8 mouse cellular contexts compared by ENCODE assay signal in genomic region chr19:55740753-55741438, GRCm38 (mm10). TPM values are rescaled to one million over a fixed set of nuclear protein-coding genes. Genes with fewer than 3 reads are reported as not detected.
DNase-seq lines count a peak whose midpoint lies in the region; ATAC-seq and TF ChIP-seq lines count a peak whose summit lies in the region.

No protein-coding gene starts in this region.

- H3K36me3 ChIP-seq in liver, adult 2 months (ENCODE audit: control insufficient read depth, insufficient read depth, low read length): no peaks in the 10 kb centered on the region
- H3K36me3 ChIP-seq in forebrain, embryonic 15.5 days: no peaks in the 10 kb centered on the region
- H3K36me3 ChIP-seq in limb, embryonic 14.5 days (ENCODE audit: control insufficient read depth, insufficient read depth, low read length): 0 out of 2 replicates have a peak, but pooled peaks cover 3% of the 10 kb centered on the region
- H3K36me3 ChIP-seq in neural tube, embryonic 14.5 days (ENCODE audit: control insufficient read depth, insufficient read depth, low read length): no peaks in the 10 kb centered on the region

- no peaks in the 10 kb centered on the region for H3K9me3 ChIP-seq in forebrain, embryonic 15.5 days
- no peaks in the 10 kb centered on the region for H3K9me3 ChIP-seq in limb, embryonic 14.5 days (ENCODE audit: control insufficient read depth, low read length)
- H3K9me3 ChIP-seq in neural tube, embryonic 14.5 days (ENCODE audit: control insufficient read depth, low read length): no peaks in the 10 kb centered on the region

- peaks cover 4% of the 10 kb centered on the region; the same call in 1 of the 2 replicates for H3K79me2 ChIP-seq in liver, adult 2 months (ENCODE audit: control insufficient read depth, insufficient read depth, low read length)

- H3K4me1 ChIP-seq in liver, adult 2 months (ENCODE audit: control insufficient read depth, insufficient read depth, low read length): peaks cover 4% of the 10 kb centered on the region
- H3K4me1 ChIP-seq in forebrain, embryonic 15.5 days: peaks cover 50% of the 10 kb centered on the region
- peaks cover 8% of the 10 kb centered on the region; the same call in 1 of the 2 replicates for H3K4me1 ChIP-seq in limb, embryonic 14.5 days (ENCODE audit: control insufficient read depth, insufficient read depth, low read length)
- 0 out of 2 replicates have a peak, but pooled peaks cover 6% of the 10 kb centered on the region for H3K4me1 ChIP-seq in neural tube, embryonic 14.5 days (ENCODE audit: control insufficient read depth, insufficient read depth, low read length)

- TF ChIP-seq CTCF in liver, adult 2 months (IDR thresholded peaks at IDR 0.05; ENCODE audit: low read depth, low read length): no peak

- peak overlapping the region; percentile 66 for H3K4me3 ChIP-seq in liver, adult 2 months (ENCODE audit: insufficient read depth, low read depth, low read length)
- H3K4me3 ChIP-seq in forebrain, embryonic 15.5 days: peak overlapping the region; percentile 44
- peak overlapping the region; percentile 84 for H3K4me3 ChIP-seq in limb, embryonic 14.5 days (replicated peaks; ENCODE audit: low read length)
- H3K4me3 ChIP-seq in neural tube, embryonic 14.5 days (ENCODE audit: low read depth, low read length): peak overlapping the region; percentile 41

- WGBS in liver, adult 2 months: 7% methylated on average over 10 of the region's 10 CpGs
- WGBS in forebrain, embryonic 15.5 days: 15% methylated on average over 10 of the region's 10 CpGs
- 12% methylated on average over 10 of the region's 10 CpGs for WGBS in limb, embryonic 14.5 days
- 13% methylated on average over 10 of the region's 10 CpGs for WGBS in neural tube, embryonic 14.5 days

- no peak for TF ChIP-seq POLR2A in liver, adult 2 months (IDR thresholded peaks at IDR 0.05; ENCODE audit: extremely low read depth, insufficient read depth, low read length)
- TF ChIP-seq POLR2A in limb, embryonic 14.5 days (IDR thresholded peaks at IDR 0.05; ENCODE audit: borderline replicate concordance, extremely low read depth, insufficient read depth, insufficient read length): no peak

- H3K27me3 ChIP-seq in liver, adult 2 months (ENCODE audit: control insufficient read depth, insufficient read depth, low read length): no peaks in the 10 kb centered on the region
- no peaks in the 10 kb centered on the region for H3K27me3 ChIP-seq in forebrain, embryonic 15.5 days
- no peaks in the 10 kb centered on the region for H3K27me3 ChIP-seq in limb, embryonic 14.5 days (ENCODE audit: control insufficient read depth, insufficient read depth, low read length)
- no peaks in the 10 kb centered on the region for H3K27me3 ChIP-seq in neural tube, embryonic 14.5 days (ENCODE audit: control insufficient read depth, insufficient read depth, low read length)

- peak overlapping the region; percentile 73 for H3K9ac ChIP-seq in liver, adult 2 months (ENCODE audit: low read depth, low read length)
- H3K9ac ChIP-seq in forebrain, embryonic 15.5 days (replicated peaks): peak overlapping the region; percentile 40; the same call in 1 of the 2 replicates
- peak overlapping the region; percentile 99 for H3K9ac ChIP-seq in limb, embryonic 14.5 days (ENCODE audit: low read depth, low read length, severe bottlenecking)
- no peak overlapping the region; the same call in 1 of the 2 replicates for H3K9ac ChIP-seq in neural tube, embryonic 14.5 days (replicated peaks; ENCODE audit: low read depth, low read length)

- no peak; the same call in 1 of the 2 replicates for ATAC-seq in forebrain, embryonic 15.5 days (replicated peaks)
- ATAC-seq in limb, embryonic 14.5 days (ENCODE audit: low FRiP score, low read depth): no peak
- peak; percentile 59; the same call in 1 of the 2 replicates for ATAC-seq in neural tube, embryonic 14.5 days (ENCODE audit: low read depth)

- peak overlapping the region; percentile 83 for H3K27ac ChIP-seq in liver, adult 2 months (replicated peaks; ENCODE audit: insufficient read depth, low read depth, low read length)
- peak overlapping the region; percentile 87 for H3K27ac ChIP-seq in forebrain, embryonic 15.5 days (replicated peaks)
- H3K27ac ChIP-seq in limb, embryonic 14.5 days (replicated peaks; ENCODE audit: low read depth, low read length): peak overlapping the region; percentile 71
- no peak overlapping the region for H3K27ac ChIP-seq in neural tube, embryonic 14.5 days (ENCODE audit: low read depth, low read length)

- peak overlapping the region; percentile 68 for H3K4me2 ChIP-seq in forebrain, embryonic 15.5 days (replicated peaks)
- peak overlapping the region; percentile 95 for H3K4me2 ChIP-seq in limb, embryonic 14.5 days (replicated peaks; ENCODE audit: low read depth, low read length, severe bottlenecking)
- H3K4me2 ChIP-seq in neural tube, embryonic 14.5 days (ENCODE audit: low read depth, low read length): peak overlapping the region; percentile 54

- DNase-seq in liver, adult 2 months (ENCODE audit: extremely low read depth, low read depth, low spot score): peak; percentile 53
- no peak for DNase-seq in liver
- DNase-seq in limb, embryonic 14.5 days (ENCODE audit: low spot score): no peak
- no peak for DNase-seq in right cerebral cortex, postnatal 25 days
- no peak for DNase-seq in adrenal gland, adult 18-20 months (ENCODE audit: low spot score in 2 of 2)
- no peak for DNase-seq in kidney, postnatal 25 days

RNA-seq across cellular contexts. Expression of gene Tcf7l2, which starts 0.7 kb away (rescaled TPM):
- total RNA-seq in liver, adult 2 months (2014; rRNA removed): 3.2 and 4.6 TPM in 2 replicates
- 13.3 and 14.6 TPM in 2 replicates for polyA plus RNA-seq in liver, adult 2 months (2012; rRNA removed)
- polyA plus RNA-seq in forebrain, embryonic 15.5 days (2015; fragmentation: Nextera tagmentation; extraction: Ambion mirVana): 95.4 and 131 TPM in 2 replicates
- polyA plus RNA-seq in limb, embryonic 14.5 days (2012; rRNA removed): 51.6 and 64.4 TPM in 2 replicates
- polyA plus RNA-seq in limb, embryonic 14.5 days (2014; fragmentation: Nextera tagmentation; extraction: Ambion mirVana): 134 and 151 TPM in 2 replicates
- 15.5 and 16.7 TPM in 2 replicates for polyA plus RNA-seq in neural tube, embryonic 14.5 days (2014; fragmentation: Nextera tagmentation; extraction: Ambion mirVana)
- 10 to 100 TPM; 16.0 to 17.3 TPM for total RNA-seq in adrenal gland, adult 18-20 months (2021)
